Mouse (Mus musculus) lung, adult 2 months (tissue): Measurements from ENCODE around the gene Fndc3a.

ENCODE experiments used
- CTCF ChIP-seq: fragments of 200-500 bp; IDR thresholded peaks from 2 replicates; pipeline ENCODE4 v1.5.1; 2011; ENCODE audit warnings: mild to moderate bottlenecking, low read length, control low read depth; ENCODE audit not compliant: insufficient read depth
- POLR2A ChIP-seq: fragments of 200-500 bp; IDR thresholded peaks from 2 replicates; pipeline ENCODE4 v1.6.1; 2011; ENCODE audit warnings: low read depth, mild to moderate bottlenecking, control low read depth, low read length, borderline replicate concordance; ENCODE audit errors: extremely low read depth

GRCm38 (mm10) chr14:72633571-72633970 lies 76.2 kb downstream of the Fndc3a start:
- TF ChIP-seq POLR2A (no peak), CTCF (no peak)
